Mouse (Mus musculus) brain, embryonic 14.5 days (tissue): ENCODE measurements at regions not wholly inside any gene's neighbourhood (a gene's known extent, or its start where the extent isn't known, plus 50 kb on each side); places are given as distances from the start of the nearest gene placed in this dataset.

Experiments used
- DNase-seq: peaks from one replicate; pipeline ENCODE4 v3.0.0-alpha.2; 2011; ENCODE audit warnings: low read depth
- CTCF ChIP-seq: fragments of 200-500 bp; IDR thresholded peaks from 2 replicates; pipeline ENCODE4 v1.5.1; 2012; ENCODE audit warnings: inconsistent platforms, mild to moderate bottlenecking, moderate library complexity, borderline replicate concordance; ENCODE audit not compliant: insufficient read depth, insufficient read length; ENCODE audit errors: extremely low read depth
- POLR2A ChIP-seq: fragments of 200-500 bp; IDR thresholded peaks from 2 replicates; pipeline ENCODE4 v1.6.1; 2012; ENCODE audit warnings: mild to moderate bottlenecking, inconsistent platforms, borderline replicate concordance; ENCODE audit not compliant: poor library complexity, insufficient read depth, insufficient read length, severe bottlenecking; ENCODE audit errors: extremely low read depth

DNA sequence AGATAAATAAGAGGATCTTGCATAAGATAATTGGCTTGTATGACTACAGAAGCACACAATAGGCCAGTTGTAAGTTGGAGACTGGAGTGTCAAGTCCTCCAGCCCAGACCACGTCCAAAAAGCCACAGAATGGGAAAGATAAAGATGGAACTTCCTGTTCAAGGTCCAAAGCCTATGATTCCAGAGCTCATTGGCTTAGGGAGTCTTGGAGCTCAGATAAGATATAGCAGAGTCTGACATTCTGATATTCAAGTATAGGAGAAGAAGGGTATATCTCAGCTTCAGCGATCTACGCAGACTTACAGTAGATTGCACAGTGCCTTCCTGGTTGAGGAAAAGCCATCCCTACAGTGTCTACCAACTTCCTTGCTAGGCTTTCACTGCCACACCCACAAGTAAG, 77.7 kb upstream of the Ralgapa2 start:
- no peak for TF ChIP-seq POLR2A
- no peak for TF ChIP-seq CTCF

DNA sequence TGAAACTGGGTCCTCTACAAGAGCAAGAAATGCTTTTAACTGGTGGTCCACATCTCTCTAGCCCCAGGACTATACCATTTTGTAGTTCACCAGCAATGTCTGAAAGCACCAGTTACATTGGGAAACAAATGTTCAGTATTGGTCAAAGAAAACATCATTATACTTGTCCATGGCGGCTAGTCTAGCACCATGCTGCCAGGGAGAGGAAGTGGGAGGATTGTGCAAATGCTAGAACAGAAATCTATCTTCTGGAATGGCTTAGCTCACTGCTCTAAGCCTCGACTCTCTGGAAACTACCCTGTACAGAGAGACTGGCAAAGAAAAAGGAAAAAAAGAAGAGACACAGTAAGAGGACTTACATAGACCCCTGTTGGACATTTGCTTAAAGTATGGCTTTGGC, 81.1 kb upstream of the Ralgapa2 start:
- no peak for DNase-seq
- no peak for TF ChIP-seq POLR2A
- no peak for TF ChIP-seq CTCF

More for the DNA sequence above, 77.7 kb upstream of the Ralgapa2 start:
- DNase-seq, result no peak

DNA sequence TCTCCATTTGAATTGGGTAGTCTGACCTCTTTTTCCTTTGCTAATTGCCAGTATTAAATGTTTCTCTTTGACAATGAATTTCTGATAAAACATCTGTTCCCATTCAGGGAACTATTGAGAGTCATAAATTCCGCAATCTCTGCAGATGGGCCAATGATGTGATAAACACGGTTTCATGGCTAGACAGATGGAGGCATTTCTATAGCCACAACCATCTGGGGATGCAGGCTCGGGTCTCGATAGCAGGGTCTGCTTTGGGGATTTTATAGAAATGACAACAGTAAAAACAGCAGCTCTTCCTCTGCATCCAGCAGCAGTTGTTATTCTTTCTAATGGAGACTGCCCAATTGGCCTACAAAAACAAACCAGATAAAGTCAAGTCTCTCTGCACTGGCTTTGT, 82.1 kb upstream of the Ralgapa2 start:
- TF ChIP-seq CTCF (no peak), POLR2A (no peak)
- DNase-seq, result peak; percentile 57

DNA sequence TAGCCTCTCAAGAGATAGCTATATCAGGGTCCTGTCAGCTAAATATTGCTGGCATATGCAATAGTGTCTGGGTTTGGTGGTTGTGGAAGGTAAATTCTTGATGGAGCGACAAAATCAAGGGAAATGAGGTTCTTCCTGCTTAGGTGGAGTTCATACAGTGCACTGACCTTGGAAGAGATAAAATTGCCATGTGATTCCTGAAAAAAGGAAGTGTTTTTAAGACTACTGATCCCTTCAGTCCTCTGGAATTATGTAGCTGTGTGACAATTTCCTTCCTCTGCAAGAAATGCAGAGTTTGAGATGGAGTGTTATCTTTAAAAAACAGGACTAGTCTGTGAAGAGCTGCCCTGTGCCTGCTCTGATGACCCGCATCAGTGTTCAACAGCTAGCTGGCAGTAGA, 83.5 kb upstream of the Ralgapa2 start:
- TF ChIP-seq POLR2A (no peak), CTCF (no peak)
- DNase-seq, result no peak

DNA sequence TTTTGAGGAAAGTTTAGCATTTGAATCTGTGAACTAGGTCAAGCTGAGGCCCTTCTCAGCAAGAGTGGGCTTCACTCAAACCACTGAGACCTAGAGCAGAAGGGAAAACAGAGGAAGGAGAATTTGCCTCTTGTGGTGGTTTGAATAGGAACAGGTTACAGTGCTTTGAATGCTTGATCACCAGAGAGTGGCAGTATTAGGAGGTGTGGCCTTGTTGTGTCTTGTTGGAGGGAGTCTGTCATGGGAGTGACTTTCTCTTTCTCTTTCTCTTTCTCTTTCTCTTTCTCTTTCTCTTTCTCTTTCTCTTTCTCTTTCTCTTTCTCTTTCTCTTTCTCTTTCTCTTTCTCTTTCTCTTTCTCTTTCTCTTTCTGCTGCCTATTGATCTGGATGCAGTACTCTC, 94.0 kb upstream of the Ralgapa2 start:
- TF ChIP-seq POLR2A, result no peak
- TF ChIP-seq CTCF, result no peak
- no peak for DNase-seq

DNA sequence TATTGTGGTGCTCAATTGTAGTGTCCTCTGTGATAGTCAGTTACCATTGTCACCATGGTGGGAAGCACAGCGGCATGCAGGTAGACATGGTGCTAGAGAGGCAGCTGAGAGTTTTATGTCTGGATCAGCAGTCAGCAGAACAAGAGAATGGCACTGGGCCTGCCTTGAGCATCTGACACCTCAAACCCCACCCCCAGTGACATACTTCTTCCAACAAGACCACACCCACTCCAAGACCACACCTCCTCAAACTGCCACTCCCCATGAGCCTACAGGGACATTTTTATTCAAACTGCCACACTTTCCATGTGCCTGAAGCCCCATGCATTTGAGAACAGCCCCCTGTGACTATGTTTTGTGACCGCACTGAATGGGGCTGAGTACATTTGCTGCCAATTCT, 98.8 kb upstream of the Ralgapa2 start:
- no peak for DNase-seq
- TF ChIP-seq CTCF, result no peak

DNA sequence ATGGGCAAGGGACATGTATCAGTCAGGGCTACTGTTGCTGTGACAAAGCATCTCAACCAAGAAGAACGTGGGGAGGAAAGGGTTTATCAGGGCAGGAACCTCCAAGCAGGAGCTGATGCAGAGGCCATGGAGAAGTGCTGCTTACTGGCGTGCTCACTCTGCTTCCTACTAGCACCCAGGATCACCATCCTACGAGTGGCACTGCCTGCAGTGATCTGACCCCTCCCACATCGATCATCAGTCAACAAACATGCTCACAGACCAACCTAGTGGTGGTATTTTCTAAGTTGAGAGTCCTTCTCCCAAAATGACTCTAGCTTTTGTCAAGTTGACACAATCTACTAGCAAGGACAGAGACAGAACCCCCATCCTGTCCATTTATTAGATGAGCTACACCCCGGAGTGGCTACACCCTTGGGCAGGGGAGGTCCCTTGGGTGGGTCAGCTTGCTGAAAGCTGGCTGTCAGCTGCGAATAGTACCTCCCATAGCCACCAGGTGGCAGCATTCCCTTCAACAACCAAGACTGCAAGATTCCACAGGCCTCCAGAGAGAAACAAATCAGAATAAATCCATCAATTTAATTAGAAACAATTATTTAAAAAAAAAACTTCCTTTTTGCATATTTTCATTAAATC, 99.9 kb upstream of the Ralgapa2 start:
- peak; percentile 89 for DNase-seq

DNA sequence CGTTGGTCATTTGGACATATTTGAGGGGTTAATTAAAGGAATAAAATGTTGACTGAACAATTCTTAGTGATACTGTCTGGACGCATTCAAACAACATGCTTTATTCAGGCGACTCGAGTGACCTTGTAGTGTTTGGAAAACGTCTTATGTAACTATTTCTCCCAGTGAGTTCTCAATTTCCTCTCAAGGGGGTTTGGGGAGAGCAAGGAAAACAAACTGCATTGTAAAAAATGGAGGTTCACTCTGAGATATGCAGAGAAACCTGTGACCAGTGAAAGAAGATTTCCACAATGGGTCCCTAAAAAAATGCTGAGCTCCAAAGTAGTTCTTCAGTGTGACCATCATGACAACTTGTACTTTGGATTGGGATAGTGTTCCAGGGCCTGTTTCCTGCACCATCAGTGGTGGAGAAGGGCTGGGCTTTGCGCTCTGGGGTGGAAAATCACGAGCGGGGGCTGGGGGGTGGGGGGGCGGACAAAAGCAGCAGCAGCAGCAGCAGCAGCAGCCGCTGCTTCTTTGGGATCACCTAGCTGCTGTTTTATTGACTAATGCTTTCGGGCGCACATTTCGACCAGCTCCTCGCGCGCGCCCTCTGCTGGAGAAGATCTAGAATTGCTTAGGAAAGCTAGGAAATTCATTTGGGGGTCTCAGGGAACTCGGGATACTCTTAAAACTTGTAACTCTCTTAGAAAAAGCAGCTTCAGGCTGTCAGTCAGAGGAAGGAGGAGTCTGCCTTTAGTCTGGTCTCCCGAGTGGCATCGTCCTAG, 100.6 kb upstream of the Ralgapa2 start:
- TF ChIP-seq CTCF, result peak; percentile 93
- TF ChIP-seq POLR2A, result no peak
- DNase-seq, result peak; percentile 72

More for the DNA sequence above, 99.9 kb upstream of the Ralgapa2 start:
- TF ChIP-seq CTCF (peak; percentile 88), POLR2A (no peak)

DNA sequence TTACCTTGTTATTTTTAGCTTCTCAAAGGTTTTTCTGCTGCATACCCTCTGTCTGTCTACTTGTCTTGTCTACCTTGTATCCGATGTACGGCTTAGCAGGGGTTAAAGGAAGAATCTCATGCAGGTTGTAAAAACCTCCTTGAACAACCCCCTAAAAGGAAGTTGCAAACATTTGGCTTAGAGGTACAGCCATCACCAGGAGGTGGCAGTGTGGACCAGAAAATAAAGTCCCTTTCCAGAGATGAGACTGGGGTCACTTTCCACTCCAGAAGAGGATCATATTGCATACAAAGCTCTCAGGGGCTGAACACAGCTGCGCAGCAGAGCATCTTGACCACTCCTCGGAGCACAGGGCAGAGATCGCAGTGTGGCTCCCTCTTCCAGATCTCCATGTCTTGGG, 109.0 kb upstream of the Ralgapa2 start:
- TF ChIP-seq POLR2A (no peak), CTCF (peak; percentile 77; the same call in 1 of the 2 replicates)
- peak; percentile 86 for DNase-seq

DNA sequence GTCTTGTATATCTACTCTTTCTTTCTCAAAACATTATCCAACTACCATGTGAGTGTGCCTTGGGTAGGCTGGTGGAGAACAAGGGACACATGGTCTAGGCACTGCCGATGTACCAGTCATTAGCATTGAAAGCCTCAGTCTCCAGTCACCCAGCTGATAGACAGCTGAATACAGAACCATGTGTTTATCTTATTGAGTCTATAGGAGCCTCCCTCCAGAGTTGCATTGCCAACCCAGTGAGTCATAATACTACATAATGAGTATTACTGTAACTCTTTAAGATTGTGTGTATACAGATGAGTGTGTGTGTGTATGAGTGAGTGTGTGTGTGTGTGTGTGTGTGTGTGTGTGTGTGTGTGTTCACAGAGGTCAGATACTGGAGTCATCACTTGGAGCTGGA, 110.9 kb upstream of the Ralgapa2 start:
- no peak for DNase-seq
- no peak for TF ChIP-seq CTCF
- TF ChIP-seq POLR2A, result no peak

DNA sequence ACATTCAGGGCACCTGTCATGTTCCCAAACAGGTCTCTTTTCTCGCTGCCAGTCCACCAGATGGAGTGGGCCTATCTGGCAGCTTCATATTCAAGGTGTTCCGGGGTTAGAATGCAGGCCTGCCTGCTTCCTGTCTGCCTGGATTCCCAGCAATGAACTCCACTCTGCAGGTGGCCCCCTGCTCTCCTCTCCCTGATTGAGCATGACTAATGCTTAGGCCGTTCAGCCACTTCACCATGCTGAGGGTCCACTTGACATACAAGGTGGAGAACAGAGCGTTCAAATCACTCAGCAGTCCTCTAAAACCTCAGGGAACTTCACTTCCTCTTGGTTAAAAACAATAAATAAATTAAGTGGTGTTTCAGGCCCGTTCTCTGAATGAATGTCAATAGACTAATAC, 112.1 kb upstream of the Ralgapa2 start:
- no peak for DNase-seq
- TF ChIP-seq POLR2A (no peak), CTCF (no peak)

DNA sequence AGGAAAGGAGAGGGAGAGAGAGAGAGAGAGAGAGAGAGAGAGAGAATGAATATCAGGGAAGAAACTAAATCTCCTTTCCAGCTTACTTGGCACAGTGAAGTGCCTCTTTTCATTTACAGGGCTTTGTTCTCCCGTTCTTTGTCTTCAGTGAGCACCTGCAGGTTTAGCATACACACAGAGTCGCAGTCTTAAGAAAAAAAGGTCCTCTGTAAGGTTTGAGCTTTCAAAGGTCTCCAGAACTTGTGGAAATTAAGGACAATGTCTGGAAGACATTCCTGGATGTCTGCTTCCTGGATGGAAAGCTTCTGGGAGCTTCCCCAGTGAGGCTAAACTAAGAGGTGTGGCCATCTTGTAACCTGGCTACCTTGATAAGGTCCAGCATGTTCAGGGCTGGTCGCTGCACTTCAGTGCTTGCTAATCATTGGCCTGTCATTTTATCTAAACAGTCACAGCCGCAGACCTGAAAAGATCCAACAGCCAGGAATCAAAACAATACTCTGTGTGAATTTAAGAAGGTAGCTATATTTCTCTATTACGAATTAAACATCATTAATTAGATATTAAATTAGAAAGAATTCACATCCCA, 113.1 kb upstream of the Ralgapa2 start:
- TF ChIP-seq POLR2A, result no peak
- TF ChIP-seq CTCF, result no peak
- no peak for DNase-seq

DNA sequence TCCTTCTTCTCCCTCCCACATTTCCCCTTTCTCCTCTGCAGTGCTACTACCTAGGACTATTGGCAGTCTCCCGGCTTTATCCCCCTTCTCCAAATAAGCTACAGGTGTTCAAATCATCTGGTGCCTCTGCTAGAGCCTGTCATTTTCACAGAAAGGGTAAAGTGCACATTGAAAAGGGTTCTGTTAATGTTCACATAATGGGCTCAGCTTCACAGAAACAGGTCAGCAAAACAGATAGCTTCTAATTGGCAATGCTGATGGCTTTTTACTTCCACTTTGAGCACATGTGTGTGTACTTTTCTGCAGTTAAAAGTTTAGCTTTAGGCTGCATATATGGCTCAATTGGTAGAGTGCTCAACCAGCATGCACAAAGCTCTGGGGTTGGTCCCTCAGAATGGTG, 114.4 kb upstream of the Ralgapa2 start:
- no peak for DNase-seq
- TF ChIP-seq CTCF (no peak), POLR2A (no peak)
